Mouse (Mus musculus) subcutaneous adipose tissue, adult 2 months (tissue): ENCODE results near the gene Prol1. TPM values are rescaled to one million over a fixed set of nuclear protein-coding genes. Genes with fewer than 3 reads are reported as not detected.

Experiments
- polyA plus RNA-seq: library from polyadenylated mRNA; depleted of rRNA; stranded (reverse); fragments of >200 nt; gene quantifications from 2 replicates; pipeline ENCODE4 v1.2.3, GENCODE M21; 2012; ENCODE audit warnings: low replicate concordance; rRNA removed

The Prol1 gene
- polyA plus RNA-seq = not detected in 2 replicates

DNA sequence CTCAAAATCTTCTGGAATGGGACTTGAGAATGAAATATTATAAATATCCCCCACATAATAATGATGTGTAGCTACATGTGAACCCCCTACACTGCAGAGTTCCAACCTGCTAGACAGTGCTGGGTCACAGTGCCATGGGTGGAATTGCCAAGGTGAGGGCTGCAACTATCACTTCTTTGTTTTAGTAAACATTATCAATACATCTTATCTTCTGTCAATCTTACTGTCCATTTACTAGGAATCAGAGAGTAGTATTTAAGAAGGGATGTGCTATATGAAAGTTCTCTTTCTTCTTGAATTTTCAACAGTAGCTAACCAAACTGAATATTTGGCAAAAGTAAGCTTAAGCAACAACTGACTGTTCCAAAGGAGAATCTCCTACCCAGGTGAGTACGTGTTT lies at the start of gene Prol1:
Gene Prol1, plus strand, starts transcription at position 301 of the 400 bp plus-strand sequence.

DNA sequence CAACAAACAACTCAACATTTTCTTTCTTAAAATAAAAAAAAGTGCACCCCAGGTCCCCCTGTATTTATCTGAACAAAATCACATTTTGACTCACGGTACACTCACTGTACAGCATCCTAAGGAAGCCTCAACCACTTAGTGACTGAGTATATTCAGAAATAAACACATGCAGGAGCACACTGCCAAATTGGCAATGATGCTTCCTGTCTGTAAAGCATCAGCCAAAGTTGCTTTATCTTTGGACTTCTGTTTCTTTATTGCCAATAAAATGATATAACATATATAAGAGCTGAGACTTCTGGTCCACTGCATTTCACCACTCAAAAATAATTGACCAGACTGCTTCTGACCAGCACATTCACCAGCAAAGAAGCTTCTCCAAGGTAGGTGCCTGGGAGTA lies 48.5 kb upstream of the Prol1 start, which contains the start of gene Gm7714:
Gene Gm7714, plus strand, starts transcription at position 301 of the 400 bp plus-strand sequence.

DNA sequence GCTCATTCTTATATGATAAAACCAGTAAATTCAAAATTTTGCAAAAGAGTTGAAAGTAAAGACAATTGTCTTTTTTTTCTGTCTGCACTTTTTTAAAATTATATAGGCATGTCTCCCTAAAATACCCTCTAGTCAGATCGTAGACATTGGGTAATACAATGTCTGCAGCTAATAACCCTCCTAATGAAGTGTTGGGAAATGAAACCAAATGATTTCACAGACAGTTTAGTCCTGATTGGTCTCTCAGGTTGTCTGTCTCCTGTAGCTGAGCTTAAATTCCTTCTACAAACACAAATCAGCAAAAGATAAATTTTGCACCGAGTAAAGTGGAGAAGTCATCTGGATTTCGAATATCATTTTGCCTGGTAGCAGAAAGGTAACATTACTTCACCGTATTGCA lies 58.7 kb downstream of the Prol1 start, which contains the start of gene Amtn:
Gene Amtn, plus strand, starts transcription at position 301 of the 400 bp plus-strand sequence.

Other genes starting within 250 kb of the Prol1 start
- not detected in 2 replicates for gene Smr2, start 230.8 kb upstream of the Prol1 start, polyA plus RNA-seq
- gene Gm11116, start 205.8 kb upstream of the Prol1 start, polyA plus RNA-seq = not detected in 2 replicates
- gene Gm11115, start 163.2 kb upstream of the Prol1 start, polyA plus RNA-seq = not detected in 2 replicates
- gene Gm7714, start 48.4 kb upstream of the Prol1 start, polyA plus RNA-seq = not detected in 2 replicates
- gene Amtn, start 58.8 kb downstream of the Prol1 start, polyA plus RNA-seq = not detected in 2 replicates
- not detected in 2 replicates for gene Ambn, start 138.7 kb downstream of the Prol1 start, polyA plus RNA-seq
- not detected in 2 replicates for gene Enam, start 170.7 kb downstream of the Prol1 start, polyA plus RNA-seq
- gene Jchain, start 210.6 kb downstream of the Prol1 start, polyA plus RNA-seq = 1.5 and 16.9 TPM in 2 replicates
- gene Utp3, start 237.2 kb downstream of the Prol1 start, polyA plus RNA-seq = 8.0 and 15.9 TPM in 2 replicates
- 5.4 and 8.7 TPM in 2 replicates for gene Rufy3, start 247.7 kb downstream of the Prol1 start, polyA plus RNA-seq